Mouse (Mus musculus): ENCODE data around the gene Fam161a.

The Fam161a gene

GRCm38 (mm10) chr11:22990393-22991126 lies 16.8 kb upstream of the Fam161a start, which contains the start of gene Cct4:
TSS of gene Cct4 (plus strand) at chr11:22990519.
- peak; percentile 84 for DNase-seq (ENCODE audit: low spot score)

GRCm38 (mm10) chr11:22991218-22991835 lies 16.0 kb upstream of the Fam161a start:
- no peak for DNase-seq (ENCODE audit: low spot score)

- no peak for DNase-seq (ENCODE audit: low spot score)
Measured at GRCm38 (mm10) chr11:22994271-22994670, 13.1 kb upstream of the Fam161a start.

- no peak for DNase-seq (ENCODE audit: low spot score)
Measured at GRCm38 (mm10) chr11:22995461-22995860, 11.9 kb upstream of the Fam161a start.

GRCm38 (mm10) chr11:22998308-22998707 lies 9.0 kb upstream of the Fam161a start:
- DNase-seq (ENCODE audit: low spot score) = no peak

- no peak for DNase-seq (ENCODE audit: low spot score)
Measured at GRCm38 (mm10) chr11:23005276-23005675, 2.1 kb upstream of the Fam161a start.

- DNase-seq (ENCODE audit: low spot score) = no peak
Measured at GRCm38 (mm10) chr11:23007166-23007480, 208 bp upstream of the Fam161a start.

- DNase-seq (ENCODE audit: low spot score) = peak; percentile 73
Measured at GRCm38 (mm10) chr11:23008181-23008823, 971 bp downstream of the Fam161a start.

GRCm38 (mm10) chr11:23008824-23009200 lies 1.5 kb downstream of the Fam161a start:
- no peak for DNase-seq (ENCODE audit: low spot score)

GRCm38 (mm10) chr11:23013096-23013495 lies 5.8 kb downstream of the Fam161a start:
- no peak for DNase-seq (ENCODE audit: low spot score)

GRCm38 (mm10) chr11:23013580-23014294 lies 6.4 kb downstream of the Fam161a start:
- no peak for DNase-seq (ENCODE audit: low spot score)

GRCm38 (mm10) chr11:23014996-23015395 lies 7.7 kb downstream of the Fam161a start:
- DNase-seq (ENCODE audit: low spot score) = no peak

GRCm38 (mm10) chr11:23017943-23018342 lies 10.6 kb downstream of the Fam161a start:
- no peak for DNase-seq (ENCODE audit: low spot score)

- DNase-seq (ENCODE audit: low spot score) = no peak
Measured at GRCm38 (mm10) chr11:23020116-23020770, 12.9 kb downstream of the Fam161a start.

GRCm38 (mm10) chr11:23020841-23021240 lies 13.5 kb downstream of the Fam161a start:
- DNase-seq (ENCODE audit: low spot score) = no peak

- DNase-seq (ENCODE audit: low spot score) = no peak
Measured at GRCm38 (mm10) chr11:23023155-23023554, 15.8 kb downstream of the Fam161a start.

GRCm38 (mm10) chr11:23024169-23024568 lies 16.8 kb downstream of the Fam161a start:
- DNase-seq (ENCODE audit: low spot score) = no peak

GRCm38 (mm10) chr11:23028957-23029356 lies 21.6 kb downstream of the Fam161a start:
- DNase-seq (ENCODE audit: low spot score) = no peak

- no peak for DNase-seq (ENCODE audit: low spot score)
Measured at GRCm38 (mm10) chr11:23029399-23029798, 22.1 kb downstream of the Fam161a start.

- no peak for DNase-seq (ENCODE audit: low spot score)
Measured at GRCm38 (mm10) chr11:23047252-23047651, 39.9 kb downstream of the Fam161a start.

GRCm38 (mm10) chr11:23047663-23048582 lies 40.6 kb downstream of the Fam161a start:
- DNase-seq (ENCODE audit: low spot score) = no peak

Measured in spleen, adult 12 weeks (tissue).